Comparison of ENCODE assay signal across 9 mouse cellular contexts in genomic region chr13:52457889-52458324, GRCm38 (mm10).
DNase-seq lines count a peak whose midpoint lies in the region; ATAC-seq lines count a peak whose summit lies in the region.
"Had no signal": no experiment of that assay in that cellular context is flagged by ENCODE, and none has a peak within 500 bp of the region (broad histone marks: within the 10 kb centered on the region; RNA-seq: fewer than 3 reads in every experiment).

No protein-coding gene starts in this region.

- no peaks in the 10 kb centered on the region for H3K9me3 ChIP-seq in kidney, embryonic 15.5 days (replicated peaks)

- peak; percentile 95 to 96 for DNase-seq in cerebellum, postnatal 25 days
- DNase-seq in forelimb bud, embryonic 11.5 days (ENCODE audit: low read depth, low spot score), result peak; percentile 47
- peak; percentile 22 to 77 for DNase-seq in left cerebral cortex, adult 8-10 months (ENCODE audit: low spot score in 2 of 2)
- DNase-seq in retina, adult 2 months (ENCODE audit: low read depth, low spot score), result peak; percentile 16
- no peak for DNase-seq in heart, adult 8-10 months (ENCODE audit: low spot score)
- DNase-seq in kidney, adult 8-10 months, result no peak
- no peak for DNase-seq in spleen, postnatal 4 days (ENCODE audit: low spot score in 2 of 2)

- ATAC-seq in kidney, embryonic 15.5 days (replicated peaks; ENCODE audit: low FRiP score), result no peak

- no peak overlapping the region for H3K9ac ChIP-seq in kidney, embryonic 15.5 days

- WGBS in kidney, embryonic 15.5 days, result 54% methylated on average over 11 of the region's 11 CpGs

- H3K4me3 ChIP-seq in kidney, embryonic 15.5 days (replicated peaks), result no peak overlapping the region

- peaks cover 9% of the 10 kb centered on the region; the same call in 1 of the 2 replicates for H3K4me1 ChIP-seq in kidney, embryonic 15.5 days

- H3K36me3 ChIP-seq in kidney, embryonic 15.5 days, result no peaks in the 10 kb centered on the region

- no peak overlapping the region for H3K4me2 ChIP-seq in kidney, embryonic 15.5 days

- H3K27ac ChIP-seq in kidney, embryonic 15.5 days, result no peak overlapping the region
- H3K27ac ChIP-seq: kidney, postnatal 0 days had no signal

- H3K27me3 ChIP-seq in kidney, embryonic 15.5 days, result no peaks in the 10 kb centered on the region

Comparison
In these comparisons a context has a peak if more than half of its experiments do, and no peak if none do; other contexts are left out.
1. DNase-seq: peak in cerebellum, postnatal 25 days (2 of 2), forelimb bud, embryonic 11.5 days (single experiment), left cerebral cortex, adult 8-10 months (2 of 2) and retina, adult 2 months (single experiment); none in heart, adult 8-10 months (single experiment), kidney, adult 8-10 months (0 of 2) and spleen, postnatal 4 days (0 of 2).